Mouse (Mus musculus) kidney, postnatal 14 days (tissue): ENCODE results near the gene Rsbn1l.
"Not testable (repeated sequence)": the region's sequence is repeated elsewhere in the genome, so short reads cannot be mapped to it uniquely, and the experiment has no call there.

Source experiments
- DNase-seq: peaks from one replicate; pipeline ENCODE4 v3.0.0; 2022; ENCODE audit warnings: mixed read lengths

The Rsbn1l gene

DNA sequence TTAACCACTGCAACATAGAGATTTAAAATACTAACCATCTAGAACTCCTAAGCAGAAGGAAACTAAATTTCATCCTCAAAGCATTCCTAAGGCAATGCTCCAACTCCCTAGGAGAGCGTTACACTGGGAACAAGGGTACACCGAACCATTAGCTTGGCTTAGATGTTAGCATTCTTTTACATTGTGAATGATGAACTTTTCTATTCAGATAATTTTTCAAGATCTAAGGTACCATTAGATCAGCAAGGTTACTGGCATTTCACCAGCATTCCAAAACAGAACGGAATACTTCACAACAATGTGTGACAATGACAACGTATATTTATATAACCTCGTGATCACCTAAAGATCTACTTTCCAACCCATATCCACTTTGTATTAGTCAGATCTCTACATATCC lies 6.1 kb downstream of the Rsbn1l start:
- no peak for DNase-seq

DNA sequence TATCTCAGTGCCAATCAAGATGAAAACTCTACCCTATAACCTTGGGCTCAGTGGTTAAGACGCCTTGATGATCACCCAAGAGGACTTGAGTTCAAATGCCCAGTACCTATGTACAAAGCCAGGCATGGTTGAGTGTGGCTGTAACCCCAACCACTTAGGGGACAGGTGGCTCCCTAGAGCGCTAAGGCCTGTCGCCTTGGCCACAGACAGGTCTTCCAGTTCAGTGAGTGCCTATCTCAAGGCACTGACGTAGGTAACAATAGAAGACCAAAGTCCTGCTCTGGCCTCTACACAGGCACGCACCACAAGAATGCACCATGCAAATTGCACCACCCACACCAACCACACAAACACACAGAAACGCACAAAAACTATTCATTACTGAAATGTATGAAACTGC lies 9.3 kb downstream of the Rsbn1l start:
- no peak for DNase-seq

DNA sequence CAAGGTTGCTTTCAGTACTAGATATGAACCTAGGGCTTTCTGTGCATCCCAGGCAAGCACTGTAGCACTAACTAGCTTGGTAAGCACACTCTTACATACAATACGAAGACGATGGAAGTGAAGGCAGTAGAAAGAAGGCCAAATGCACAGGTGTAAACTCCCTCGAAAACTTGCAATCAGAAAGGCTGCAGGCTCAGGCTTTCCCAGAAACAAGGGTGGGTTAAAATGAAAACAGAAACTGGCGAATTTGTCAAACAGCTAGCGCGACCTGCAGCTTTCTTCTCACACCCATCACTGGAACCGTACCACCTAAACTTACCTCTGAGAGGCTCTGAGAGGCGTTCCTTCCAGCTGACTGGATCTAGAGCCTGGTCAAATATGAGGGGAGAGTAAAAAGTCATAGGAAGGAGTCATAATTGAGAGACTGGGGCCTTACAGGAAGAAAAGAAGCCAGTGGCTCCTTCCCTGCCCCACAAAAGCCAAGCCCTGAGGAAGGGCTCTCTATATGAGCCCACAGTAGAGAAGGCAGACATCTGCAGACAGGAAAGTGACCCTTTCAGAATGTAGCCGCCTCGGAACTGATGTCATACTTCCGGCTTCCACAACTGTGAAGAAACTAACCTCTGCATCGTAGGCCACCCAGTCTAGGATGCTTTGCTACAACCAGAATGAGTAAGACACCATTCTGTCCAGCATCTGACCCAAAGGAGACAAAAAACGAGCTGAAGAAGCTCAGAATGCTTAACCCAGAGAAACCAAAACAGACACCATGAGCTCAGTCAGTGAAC lies 11.0 kb downstream of the Rsbn1l start:
- DNase-seq: peak; percentile 34

DNA sequence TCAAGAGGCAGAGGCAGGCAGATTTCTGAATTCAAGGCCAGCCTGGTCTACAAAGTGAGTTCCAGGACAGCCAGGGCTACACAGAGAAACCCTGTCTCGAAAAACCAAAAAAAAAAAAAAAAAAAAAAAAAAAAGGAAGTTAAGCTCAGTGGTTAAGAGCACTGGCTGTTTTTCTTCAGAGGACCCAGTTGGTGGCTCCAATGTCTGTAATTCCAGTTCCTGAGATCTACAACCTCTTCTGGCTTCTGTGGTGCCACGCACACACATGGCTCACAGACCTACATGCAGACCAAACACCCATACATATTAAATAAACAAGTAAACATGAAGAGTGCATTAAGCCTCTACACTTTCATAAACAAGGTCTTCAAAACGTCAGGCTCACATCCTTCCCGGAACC lies 12.4 kb downstream of the Rsbn1l start:
- not testable (repeated sequence) for DNase-seq

DNA sequence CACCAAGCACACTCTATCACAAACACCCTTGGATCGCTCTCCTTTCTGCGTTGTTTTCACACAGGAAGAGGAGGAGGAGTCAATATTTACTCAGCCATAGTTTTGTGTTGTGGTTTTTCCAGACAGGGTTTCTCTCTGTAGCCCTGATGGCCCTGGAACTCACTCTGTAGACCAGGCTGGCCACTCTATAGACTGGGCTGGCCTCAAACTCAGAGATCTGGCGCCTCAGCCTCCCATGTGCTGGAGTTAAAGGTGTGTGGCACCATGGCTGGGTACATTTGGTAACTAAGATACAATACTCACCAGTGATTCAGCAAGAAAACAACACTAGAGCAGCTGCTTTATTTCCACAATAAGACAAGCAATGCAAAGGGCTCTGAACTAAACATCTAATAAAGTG lies 13.7 kb downstream of the Rsbn1l start:
- DNase-seq: no peak

DNA sequence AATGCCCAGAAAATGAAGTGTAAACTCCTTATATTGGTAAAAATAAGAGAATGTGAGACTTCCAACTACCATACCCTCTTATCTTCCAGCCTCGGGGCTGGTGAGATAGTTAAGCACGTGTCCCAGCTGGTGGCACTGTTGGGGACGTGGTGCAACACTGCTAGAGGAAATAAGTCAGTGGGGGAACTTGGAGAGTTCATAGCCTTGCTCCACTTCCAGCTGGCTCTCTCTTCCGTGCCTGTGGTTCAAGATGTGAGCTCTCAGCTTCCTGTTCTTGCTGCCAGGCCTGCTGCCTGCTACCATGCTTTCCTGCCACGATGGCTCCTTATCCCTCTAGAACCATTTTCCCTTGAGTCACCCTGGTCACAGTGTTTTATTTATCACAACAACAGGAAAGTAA lies 15.0 kb downstream of the Rsbn1l start:
- DNase-seq: peak; percentile 27

DNA sequence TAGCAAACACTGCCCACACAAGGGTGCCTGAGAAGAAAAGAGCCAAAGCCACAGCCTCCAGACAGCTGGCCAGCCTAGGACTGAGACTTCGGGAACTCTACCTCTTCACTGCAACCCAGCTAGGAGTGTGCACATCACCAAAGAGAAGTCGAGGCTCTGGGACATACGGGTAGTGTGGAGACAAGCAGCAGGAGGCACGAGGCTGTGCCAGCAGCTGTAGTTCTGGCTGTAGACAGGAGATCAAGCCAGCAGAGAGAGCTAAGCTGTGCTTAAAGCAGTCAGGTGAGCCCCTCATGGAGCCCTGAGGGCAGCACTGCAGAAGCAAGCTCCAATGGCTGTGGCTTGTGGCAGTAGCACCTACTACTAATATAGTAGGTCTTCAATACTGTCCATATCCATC lies 15.5 kb downstream of the Rsbn1l start:
- DNase-seq: no peak

DNA sequence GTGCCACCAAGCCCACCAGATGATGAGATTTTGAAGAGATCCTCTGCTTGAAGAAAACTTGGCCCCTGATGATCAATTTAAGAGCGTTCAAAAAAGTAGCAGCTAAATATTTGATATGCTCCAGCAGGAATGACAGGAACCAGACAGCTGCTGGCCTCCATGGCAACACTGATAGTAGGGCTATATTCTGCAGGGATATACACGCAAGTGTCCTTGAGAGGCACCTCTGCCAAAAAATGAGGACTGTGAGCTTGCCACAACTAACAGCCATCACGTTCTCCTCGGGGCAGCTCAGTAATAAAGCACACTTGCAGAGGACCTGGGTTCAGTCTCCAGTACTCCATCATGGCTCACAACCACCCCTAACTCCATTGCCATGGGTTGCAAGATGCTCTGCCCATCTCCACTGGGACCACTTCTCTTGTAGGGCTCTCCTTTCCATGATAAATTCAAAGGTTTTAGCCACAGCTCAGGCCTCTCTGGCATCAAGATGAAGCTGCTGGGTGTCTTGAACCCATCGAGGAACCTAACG lies 16.1 kb downstream of the Rsbn1l start:
- DNase-seq: no peak

DNA sequence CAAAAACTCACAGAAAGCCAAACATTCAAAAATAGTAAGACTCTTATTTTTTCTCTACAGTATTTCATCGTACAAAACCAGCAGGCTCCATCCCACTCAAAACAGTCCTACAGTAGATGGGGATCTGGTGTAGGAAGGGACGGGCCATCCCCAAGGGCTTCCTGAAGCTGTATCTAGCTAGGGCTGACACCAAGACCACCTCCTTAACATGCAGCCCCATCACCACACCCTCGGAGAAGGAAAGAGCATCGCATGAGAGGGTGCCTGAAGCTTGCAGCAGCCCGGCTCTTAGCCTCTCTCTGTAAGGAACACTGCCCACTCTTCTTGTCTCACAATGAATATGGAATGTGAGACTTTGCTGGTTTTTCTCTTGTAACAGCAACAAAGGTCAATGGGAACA lies 17.7 kb downstream of the Rsbn1l start:
- no peak for DNase-seq

DNA sequence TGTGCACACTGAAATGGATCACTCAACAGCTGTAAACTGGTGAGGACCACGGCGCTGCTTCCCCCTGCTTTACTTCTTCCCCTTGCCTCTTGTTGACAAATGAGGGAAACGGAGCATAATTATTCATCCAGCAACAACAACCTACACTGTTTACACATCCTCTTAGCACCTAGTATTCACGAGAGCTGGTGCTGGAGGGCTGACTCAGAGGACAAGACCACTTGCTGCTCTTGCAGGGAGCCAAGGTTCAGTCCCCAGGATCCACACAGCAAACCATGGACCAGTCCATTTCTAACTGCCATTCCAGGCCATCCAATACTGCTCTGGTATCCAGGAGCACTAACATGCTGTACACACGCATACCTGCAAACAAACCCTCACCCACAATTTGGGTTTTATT lies 20.3 kb downstream of the Rsbn1l start:
- no peak for DNase-seq

DNA sequence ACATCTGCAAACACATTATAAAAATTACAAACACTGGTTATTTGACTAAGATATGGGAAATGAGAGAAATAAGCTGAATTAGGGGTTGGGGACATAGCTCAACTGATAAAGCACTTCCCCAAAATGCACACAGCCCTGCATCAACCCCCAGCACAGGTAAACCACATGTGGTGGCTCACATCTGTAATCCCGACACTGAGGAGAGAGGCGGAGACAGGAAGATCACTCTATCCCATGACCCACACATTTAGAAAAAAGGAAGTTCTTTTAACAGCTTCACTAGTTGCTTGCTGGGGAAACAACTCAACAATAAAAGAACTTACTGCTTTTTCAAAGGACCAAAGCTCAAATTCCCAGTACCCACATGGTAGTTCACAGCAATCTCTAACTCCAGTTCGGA lies 23.6 kb downstream of the Rsbn1l start:
- no peak for DNase-seq

DNA sequence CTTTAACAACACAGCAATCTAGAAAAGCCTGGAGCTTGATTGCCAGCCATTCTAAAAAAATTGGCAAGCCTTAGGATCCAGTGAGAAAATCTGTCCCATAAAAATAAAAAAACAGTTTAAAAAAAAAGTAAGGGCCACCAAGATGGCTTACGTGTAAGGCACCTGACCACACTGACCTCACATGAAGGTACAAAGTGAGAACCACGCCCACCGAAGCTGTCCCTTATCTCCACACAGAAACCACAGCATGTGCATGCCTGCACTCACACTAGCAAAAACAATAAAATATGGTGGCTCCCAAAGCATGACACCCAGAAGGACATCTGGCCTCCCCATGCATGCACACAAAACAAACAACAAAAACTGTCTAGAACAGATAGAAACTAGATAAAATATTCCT lies 24.9 kb downstream of the Rsbn1l start:
- no peak for DNase-seq

DNA sequence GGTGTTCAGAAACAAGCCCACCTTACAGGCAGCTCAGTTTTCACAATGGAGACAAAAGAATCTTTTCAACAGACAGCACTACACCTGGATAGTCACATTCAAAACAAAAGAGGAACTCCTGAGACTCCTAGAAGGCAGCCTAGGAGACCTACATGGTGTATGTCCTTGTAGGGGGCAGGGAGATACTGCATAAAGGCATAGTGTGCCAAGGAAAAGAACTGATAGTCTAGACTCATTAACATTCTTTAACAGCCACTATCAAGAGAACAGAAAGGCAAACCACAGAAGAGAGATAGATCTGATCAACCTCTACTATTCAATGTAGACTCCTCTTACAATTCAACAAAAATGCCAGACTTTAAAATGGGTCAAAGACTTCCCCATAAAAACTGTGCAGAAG lies 25.8 kb downstream of the Rsbn1l start:
- no peak for DNase-seq

DNA sequence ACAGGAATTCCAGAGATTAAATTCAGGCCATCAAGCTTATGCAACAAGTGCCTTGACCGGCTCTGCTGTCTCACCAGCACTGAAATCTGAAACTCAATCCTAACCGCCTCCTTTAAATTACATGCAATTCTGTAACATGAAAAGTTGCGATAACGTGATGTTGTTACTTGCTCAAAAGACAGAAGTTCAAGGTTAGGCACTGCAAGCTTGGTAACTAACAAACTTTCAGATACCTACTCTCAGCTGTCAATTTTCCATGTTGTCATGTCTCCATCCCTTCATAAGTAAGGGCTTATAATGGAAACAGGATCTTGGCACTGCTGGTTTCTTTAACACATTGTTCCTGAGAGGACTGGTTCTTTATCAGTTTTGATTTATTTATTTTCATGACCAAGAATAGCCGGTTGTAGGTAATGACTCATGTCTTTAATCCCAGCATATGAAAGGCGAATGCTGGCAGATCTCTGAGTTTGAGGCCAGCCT lies 26.5 kb downstream of the Rsbn1l start:
- no peak for DNase-seq

DNA sequence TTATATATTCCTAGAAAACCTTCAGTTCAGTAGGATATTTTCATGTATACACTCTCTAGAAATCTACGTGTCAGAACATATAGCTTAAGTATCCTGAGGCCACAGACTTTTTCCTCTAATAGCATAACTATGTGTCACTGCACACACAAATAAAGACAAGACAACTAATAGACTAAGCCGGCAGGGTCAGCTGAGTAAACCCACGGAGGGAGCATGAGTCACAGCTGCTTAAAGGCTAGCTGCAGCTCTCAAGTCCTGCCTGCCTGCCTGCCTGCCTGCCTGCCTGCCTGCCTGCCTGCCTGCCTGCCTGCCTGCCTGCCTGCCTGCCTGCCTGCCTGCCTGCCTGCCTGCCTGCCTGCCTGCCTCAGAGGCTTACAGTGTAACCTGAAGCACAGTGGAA lies 30.7 kb downstream of the Rsbn1l start:
- DNase-seq: no peak

DNA sequence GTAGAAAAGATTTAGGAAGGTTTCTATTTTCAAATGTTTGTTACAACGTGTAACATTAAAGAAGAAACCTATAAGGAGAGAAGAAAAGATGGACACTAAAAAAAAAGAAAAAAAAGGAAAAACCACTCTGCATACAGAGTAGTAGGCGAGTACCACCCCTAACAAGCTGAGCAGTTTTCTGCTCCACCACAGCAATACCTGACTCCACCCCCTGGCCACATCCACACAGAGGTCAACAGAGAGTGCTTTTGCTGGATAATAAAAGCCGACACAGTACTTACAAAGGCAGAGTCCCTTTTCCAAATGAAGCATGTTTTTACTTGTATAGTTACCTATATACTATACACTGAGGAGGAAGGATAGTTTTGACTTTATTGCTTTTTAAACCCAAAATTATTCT lies 31.6 kb downstream of the Rsbn1l start:
- DNase-seq: no peak

DNA sequence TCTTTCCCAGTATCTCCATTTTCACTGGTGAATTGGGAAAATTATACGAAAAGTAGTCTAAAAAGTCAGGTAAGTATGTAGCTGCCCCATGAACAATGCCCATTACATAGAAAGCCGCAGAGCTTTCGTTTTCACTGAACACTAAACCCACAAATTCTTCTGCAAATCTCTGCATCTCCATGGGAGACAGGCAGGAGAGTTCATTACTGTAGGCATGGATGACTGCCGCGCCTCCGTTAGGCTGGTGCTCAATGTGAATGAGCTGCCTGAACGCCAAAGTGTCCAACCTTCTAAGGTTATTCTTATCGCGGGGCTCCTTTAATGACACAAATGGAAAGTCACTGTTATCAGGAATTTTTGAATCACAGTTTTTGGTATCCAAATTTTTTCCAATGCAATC lies 36.6 kb downstream of the Rsbn1l start:
- no peak for DNase-seq

DNA sequence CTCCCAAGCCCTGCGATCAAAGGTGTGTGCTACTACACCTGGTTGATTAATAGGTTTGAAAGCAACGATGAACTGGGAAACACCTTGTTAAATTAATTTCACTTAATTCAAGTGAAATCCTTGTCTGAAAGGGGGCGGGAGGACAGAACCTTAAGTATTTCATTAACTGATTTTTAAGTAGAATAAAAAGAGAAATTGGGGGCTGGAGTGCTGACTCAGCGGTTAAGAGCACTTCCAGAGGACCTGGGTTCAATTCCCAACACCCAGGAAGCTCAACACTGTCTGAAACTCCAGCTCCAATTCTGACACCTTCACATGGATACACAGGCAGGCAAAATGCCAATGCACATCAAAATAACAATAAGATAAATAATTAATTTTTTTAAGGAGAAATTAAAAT lies 37.2 kb downstream of the Rsbn1l start:
- no peak for DNase-seq

DNA sequence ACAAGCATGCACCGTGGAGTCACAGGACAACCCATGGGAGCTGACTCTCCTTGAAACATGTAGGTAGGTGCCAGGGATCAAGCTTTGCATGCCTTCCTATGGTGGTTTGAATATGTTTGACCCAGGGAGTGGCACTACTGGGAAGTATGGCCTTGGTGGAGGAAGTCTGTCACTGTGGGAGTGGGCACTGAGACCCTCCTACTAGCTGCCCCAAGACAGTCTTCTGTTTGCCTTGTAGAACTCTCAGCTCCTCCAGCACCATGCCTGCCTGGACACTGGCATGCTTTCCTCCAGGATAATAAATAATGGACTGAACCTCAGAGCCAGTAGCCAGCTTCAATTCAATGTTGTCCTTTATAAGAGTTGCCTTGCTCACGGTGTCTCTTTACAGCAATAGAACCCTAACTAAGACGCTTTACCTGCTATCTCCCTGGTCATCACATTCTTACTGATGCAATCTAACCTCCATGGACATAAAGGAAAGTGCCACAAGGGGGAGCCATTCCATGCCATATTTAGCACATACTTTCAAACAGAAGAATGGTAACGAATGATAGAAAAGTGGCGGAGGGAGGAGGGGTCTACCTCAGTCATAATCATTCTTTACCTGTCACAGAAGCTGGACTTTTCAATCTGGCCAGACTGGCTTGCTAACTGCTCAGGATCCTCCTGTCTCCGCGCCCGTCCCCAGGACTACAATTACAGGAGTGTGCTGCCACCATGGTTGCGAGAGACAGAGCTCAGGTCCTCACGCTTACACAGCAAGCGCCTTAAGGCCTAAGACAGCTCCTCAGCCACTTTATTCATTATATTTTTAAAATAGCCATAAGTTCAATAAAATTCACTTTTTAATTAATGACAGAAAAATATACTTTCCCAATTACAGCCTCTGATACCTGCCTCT lies 42.6 kb downstream of the Rsbn1l start:
- peak; percentile 79 for DNase-seq

DNA sequence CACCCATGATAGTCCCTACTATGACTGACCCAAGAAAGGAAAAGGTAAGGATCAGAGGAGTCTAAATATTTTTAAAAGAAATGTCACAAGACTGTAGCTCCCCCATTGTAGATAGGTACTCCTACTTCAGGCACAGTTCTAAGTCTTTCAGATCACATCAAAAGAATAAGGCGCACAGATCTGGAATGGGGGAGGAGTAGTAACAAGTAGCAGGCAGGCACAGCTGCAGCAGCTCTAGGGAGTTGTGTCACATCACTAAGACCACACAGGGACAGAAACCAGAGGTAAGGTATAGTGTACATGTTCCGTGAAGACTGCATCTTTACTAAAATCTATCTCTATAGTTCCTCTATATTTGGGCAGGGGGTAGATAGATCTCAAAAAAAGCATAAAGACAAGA lies 44.5 kb downstream of the Rsbn1l start:
- no peak for DNase-seq

DNA sequence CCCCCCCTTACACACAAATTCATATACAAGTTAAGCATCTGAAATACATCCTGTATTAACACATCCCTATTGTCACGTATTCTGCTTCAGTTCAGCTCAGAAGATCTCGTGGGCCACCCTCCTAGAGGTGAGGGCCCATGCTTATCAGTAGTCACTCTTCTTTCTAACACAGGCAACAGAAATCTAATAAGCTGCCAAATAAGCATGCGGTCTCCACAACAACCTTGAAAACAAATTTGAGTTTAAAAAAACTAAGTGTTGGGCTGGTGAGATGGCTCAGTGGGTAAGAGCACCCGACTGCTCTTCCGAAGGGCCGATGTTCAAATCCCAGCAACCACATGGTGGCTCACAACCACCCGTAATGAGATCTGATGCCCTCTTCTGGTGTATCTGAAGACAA lies 50.0 kb downstream of the Rsbn1l start:
- no peak for DNase-seq

DNA sequence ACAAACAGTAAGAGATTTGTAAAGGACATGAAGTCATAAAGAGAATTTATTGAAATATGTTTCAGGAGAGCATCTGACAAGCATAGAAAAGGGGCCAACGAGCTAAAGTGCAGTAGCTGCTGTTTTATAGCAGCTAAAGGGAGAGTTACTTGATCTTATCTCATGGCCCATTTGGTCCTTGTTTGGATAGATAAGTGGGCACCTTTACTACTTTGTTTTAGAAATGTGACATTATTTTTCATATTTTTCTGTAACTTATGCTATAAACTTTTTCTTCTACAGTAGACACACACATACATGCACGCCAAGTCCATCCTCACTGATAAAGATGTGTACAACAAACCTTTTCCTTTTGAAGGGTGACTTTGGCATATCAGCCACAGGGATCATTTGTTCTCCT lies 50.8 kb downstream of the Rsbn1l start:
- no peak for DNase-seq

DNA sequence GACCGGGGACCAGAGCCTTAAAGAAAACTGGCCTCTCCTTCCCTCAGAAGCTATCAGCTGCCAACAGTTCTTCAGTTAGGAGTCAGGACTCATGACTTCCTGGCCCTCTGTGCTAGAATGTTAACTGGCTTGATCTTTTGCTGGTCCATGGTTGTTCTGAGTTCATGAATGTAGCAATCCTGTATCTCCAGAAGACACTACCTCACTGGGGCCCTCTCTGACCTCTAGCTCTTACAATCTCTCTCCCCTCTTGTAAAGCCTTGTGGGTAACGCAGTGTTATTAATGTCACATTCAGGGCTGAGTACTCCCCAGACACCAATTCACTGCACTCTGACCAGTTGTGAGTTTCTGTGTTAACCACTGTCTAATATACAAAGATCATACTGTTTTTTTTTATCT lies 51.6 kb downstream of the Rsbn1l start:
- no peak for DNase-seq
